In genomic region chr10:128923013-128923691, GRCm38 (mm10) we compare ENCODE assay signal across 8 mouse cellular contexts. TPM values are rescaled to one million over a fixed set of nuclear protein-coding genes. Genes with fewer than 3 reads are reported as not detected.
DNase-seq lines count a peak whose midpoint lies in the region; ATAC-seq and TF ChIP-seq lines count a peak whose summit lies in the region.

No protein-coding gene starts in this region.

- peaks cover 9% of the 10 kb centered on the region for H3K27me3 ChIP-seq in G1E (ENCODE audit: insufficient read depth, low read length)
- H3K27me3 ChIP-seq in forebrain, embryonic 16.5 days (replicated peaks; ENCODE audit: control insufficient read depth, insufficient read depth, low read length): no peaks in the 10 kb centered on the region
- H3K27me3 ChIP-seq in lung, embryonic 14.5 days (ENCODE audit: insufficient read depth, low read length): no peaks in the 10 kb centered on the region
- no peaks in the 10 kb centered on the region for H3K27me3 ChIP-seq in thymus, adult 2 months (ENCODE audit: control insufficient read depth, insufficient read depth, low read length)

- H3K4me3 ChIP-seq in G1E (ENCODE audit: low read depth, low read length): peak overlapping the region; percentile 90
- H3K4me3 ChIP-seq in forebrain, embryonic 16.5 days (replicated peaks; ENCODE audit: low read length): peak overlapping the region; percentile 60
- peak overlapping the region; percentile 84 for H3K4me3 ChIP-seq in layer of hippocampus, adult 2 months
- H3K4me3 ChIP-seq in lung, embryonic 14.5 days (ENCODE audit: low read depth, low read length): peak overlapping the region; percentile 76
- peak overlapping the region; percentile 85 for H3K4me3 ChIP-seq in olfactory bulb, adult 2 months (ENCODE audit: insufficient read depth, low read depth, low read length)
- H3K4me3 ChIP-seq in thymus, adult 2 months (ENCODE audit: control insufficient read depth, insufficient read depth, low read length): peak overlapping the region; percentile 77

- peak; percentile 98 for ATAC-seq in G1E (ENCODE audit: extremely low read depth, insufficient number of reproducible peaks, low FRiP score, poor library complexity, severe bottlenecking)
- peak; percentile 98 for ATAC-seq in forebrain, embryonic 16.5 days
- peak; percentile 95 for ATAC-seq in lung, embryonic 14.5 days (ENCODE audit: insufficient read depth)

- no peaks in the 10 kb centered on the region for H3K9me3 ChIP-seq in G1E (replicated peaks)
- no peaks in the 10 kb centered on the region for H3K9me3 ChIP-seq in forebrain, embryonic 16.5 days (ENCODE audit: control insufficient read depth, low read length)
- H3K9me3 ChIP-seq in lung, embryonic 14.5 days (ENCODE audit: low read depth, low read length): no peaks in the 10 kb centered on the region

- DNase-seq in G1E (ENCODE audit: low spot score): peak; percentile 100
- peak; percentile 94 to 97 for DNase-seq in cerebellum, adult 18-20 months
- DNase-seq in heart, postnatal 36 days: peak; percentile 95 to 96
- peak; percentile 96 to 97 for DNase-seq in layer of hippocampus, adult 2 months (ENCODE audit: low spot score in 2 of 2)
- DNase-seq in lung, embryonic 14.5 days: peak; percentile 97
- peak; percentile 96 for DNase-seq in thymus, adult 2 months

- H3K9ac ChIP-seq in forebrain, embryonic 16.5 days (replicated peaks; ENCODE audit: low read depth, low read length): peak overlapping the region; percentile 71
- H3K9ac ChIP-seq in lung, embryonic 14.5 days: peak overlapping the region; percentile 69

- peaks cover 24% of the 10 kb centered on the region for H3K4me1 ChIP-seq in G1E (ENCODE audit: insufficient read depth, low read depth, low read length)
- peaks cover 23% of the 10 kb centered on the region for H3K4me1 ChIP-seq in forebrain, embryonic 16.5 days (replicated peaks; ENCODE audit: control insufficient read depth, insufficient read depth, low read length)
- H3K4me1 ChIP-seq in lung, embryonic 14.5 days (ENCODE audit: insufficient read depth): peaks cover 3% of the 10 kb centered on the region; the same call in 1 of the 2 replicates
- peaks cover 21% of the 10 kb centered on the region for H3K4me1 ChIP-seq in olfactory bulb, adult 2 months (ENCODE audit: control insufficient read depth, insufficient read depth, low read length)
- H3K4me1 ChIP-seq in thymus, adult 2 months (replicated peaks; ENCODE audit: control insufficient read depth, insufficient read depth, low read length): peaks cover 15% of the 10 kb centered on the region

- peak overlapping the region; percentile 89 for H3K27ac ChIP-seq in forebrain, embryonic 16.5 days (ENCODE audit: low read length)
- peak overlapping the region; percentile 98 for H3K27ac ChIP-seq in layer of hippocampus, adult 2 months
- peak overlapping the region; percentile 89 for H3K27ac ChIP-seq in lung, embryonic 14.5 days (ENCODE audit: low read depth)
- peak overlapping the region; percentile 95 for H3K27ac ChIP-seq in olfactory bulb, adult 2 months (ENCODE audit: insufficient read depth, low read depth, low read length)
- no peak overlapping the region for H3K27ac ChIP-seq in thymus, adult 2 months (ENCODE audit: control insufficient read depth, insufficient read depth, low read length)

- intact Hi-C loops in heart, postnatal 36 days (cut with DNase I): no loop called here

- TF ChIP-seq POLR2A in olfactory bulb, adult 2 months (IDR thresholded peaks at IDR 0.05; ENCODE audit: insufficient read depth, low read depth, low read length): peak; percentile 73
- TF ChIP-seq POLR2A in thymus, adult 2 months (IDR thresholded peaks at IDR 0.05; ENCODE audit: control insufficient read depth, extremely low read depth, insufficient read depth, low read length, poor library complexity): peak; percentile 43; the same call in 1 of the 2 replicates

- no peak for TF ChIP-seq CTCF in G1E (IDR thresholded peaks at IDR 0.05; ENCODE audit: low read depth, low read length)
- TF ChIP-seq CTCF in layer of hippocampus, adult 2 months (conservative IDR thresholded peaks at IDR 0.05): peak; percentile 71
- TF ChIP-seq CTCF in lung, embryonic 14.5 days (IDR thresholded peaks at IDR 0.05; ENCODE audit: low read depth): peak; percentile 53
- TF ChIP-seq CTCF in olfactory bulb, adult 2 months (IDR thresholded peaks at IDR 0.05; ENCODE audit: insufficient read depth, low read depth, low read length): no peak
- 0 out of 2 replicates have a peak, but pooled peaks have one; percentile 16 for TF ChIP-seq CTCF in thymus, adult 2 months (IDR thresholded peaks at IDR 0.05; ENCODE audit: borderline replicate concordance, control insufficient read depth, extremely low read depth, insufficient read depth, low read length, poor library complexity)

- peak overlapping the region; percentile 81 for H3K4me2 ChIP-seq in forebrain, embryonic 16.5 days (ENCODE audit: low read length)
- H3K4me2 ChIP-seq in lung, embryonic 14.5 days: peak overlapping the region; percentile 74

- H3K36me3 ChIP-seq in G1E (replicated peaks): peaks cover 38% of the 10 kb centered on the region
- no peaks in the 10 kb centered on the region for H3K36me3 ChIP-seq in forebrain, embryonic 16.5 days (ENCODE audit: control insufficient read depth, insufficient read depth)
- peaks cover 12% of the 10 kb centered on the region for H3K36me3 ChIP-seq in lung, embryonic 14.5 days (ENCODE audit: insufficient read depth)
- H3K36me3 ChIP-seq in thymus, adult 2 months (ENCODE audit: control insufficient read depth, insufficient read depth, low read length): no peaks in the 10 kb centered on the region

- under 1% methylated on average over 42 of the region's 42 CpGs for WGBS in forebrain, embryonic 16.5 days
- WGBS in lung, embryonic 14.5 days: under 1% methylated on average over 39 of the region's 42 CpGs
- under 1% methylated on average over 42 of the region's 42 CpGs for WGBS in olfactory bulb, adult 2 months
- under 1% methylated on average over 42 of the region's 42 CpGs for WGBS in thymus, adult 2 months

RNA-seq across cellular contexts. Expression of gene Rdh5, which starts 0.5 kb away (rescaled TPM):
- total RNA-seq in G1E (2014; fragmentation: Nextera tagmentation) (7.1 and 27.4 TPM in 2 replicates), G1E (2017) (2.6 and 4.4 TPM in 2 replicates)
- 0.94 and 1.2 TPM in 2 replicates for polyA plus RNA-seq in G1E (2012)
- 8.6 and 12.3 TPM in 2 replicates for polyA plus RNA-seq in forebrain, embryonic 16.5 days (2015; fragmentation: Nextera tagmentation; extraction: Ambion mirVana)
- total RNA-seq in heart, postnatal 36 days (2021): 1 to 10 TPM; 6.4 to 7.5 TPM
- total RNA-seq in layer of hippocampus, adult 2 months (2021): 1 to 10 TPM; 4.3 to 8.4 TPM
- 10.5 and 12.5 TPM in 2 replicates for polyA plus RNA-seq in lung, embryonic 14.5 days (2014; fragmentation: Nextera tagmentation; extraction: Ambion mirVana)
- polyA plus RNA-seq in olfactory bulb, adult 2 months (2012; ENCODE audit: insufficient read depth, insufficient read length, low replicate concordance, missing spikeins): not detected in 2 replicates
- 14.0 and 21.8 TPM in 2 replicates for polyA plus RNA-seq in thymus, adult 2 months (2012; rRNA removed)

RNA-seq across cellular contexts. Expression of gene Bloc1s1, which starts 0.7 kb away (rescaled TPM):
- total RNA-seq in G1E (2014; fragmentation: Nextera tagmentation) (46.7 and 50.3 TPM in 2 replicates), G1E (2017) (116 and 119 TPM in 2 replicates)
- 121 and 157 TPM in 2 replicates for polyA plus RNA-seq in G1E (2012)
- 203 and 221 TPM in 2 replicates for polyA plus RNA-seq in forebrain, embryonic 16.5 days (2015; fragmentation: Nextera tagmentation; extraction: Ambion mirVana)
- 100 to 1,000 TPM; 184 to 206 TPM for total RNA-seq in heart, postnatal 36 days (2021)
- total RNA-seq in layer of hippocampus, adult 2 months (2021): 100 to 1,000 TPM in 1 of 2 experiments, 10 to 100 TPM in 1; 88.5 to 102 TPM
- 175 and 180 TPM in 2 replicates for polyA plus RNA-seq in lung, embryonic 14.5 days (2014; fragmentation: Nextera tagmentation; extraction: Ambion mirVana)
- not detected in 2 replicates for polyA plus RNA-seq in olfactory bulb, adult 2 months (2012; ENCODE audit: insufficient read depth, insufficient read length, low replicate concordance, missing spikeins)
- polyA plus RNA-seq in thymus, adult 2 months (2012; rRNA removed): 137 and 173 TPM in 2 replicates

RNA-seq across cellular contexts. Expression of gene Itga7, which starts 10.5 kb away (rescaled TPM):
- not detected in 2 replicates for total RNA-seq in G1E (2014; fragmentation: Nextera tagmentation)
- 0.33 and 0.46 TPM in 2 replicates for total RNA-seq in G1E (2017)
- polyA plus RNA-seq in G1E (2012): 0.02 and 0.10 TPM in 2 replicates
- 3.1 and 3.4 TPM in 2 replicates for polyA plus RNA-seq in forebrain, embryonic 16.5 days (2015; fragmentation: Nextera tagmentation; extraction: Ambion mirVana)
- total RNA-seq in heart, postnatal 36 days (2021): 100 to 1,000 TPM; 160 to 167 TPM
- total RNA-seq in layer of hippocampus, adult 2 months (2021): 10 to 100 TPM; 39.5 to 42.9 TPM
- 1.5 and 2.1 TPM in 2 replicates for polyA plus RNA-seq in lung, embryonic 14.5 days (2014; fragmentation: Nextera tagmentation; extraction: Ambion mirVana)
- polyA plus RNA-seq in olfactory bulb, adult 2 months (2012; ENCODE audit: insufficient read depth, insufficient read length, low replicate concordance, missing spikeins): not detected in 2 replicates
- polyA plus RNA-seq in thymus, adult 2 months (2012; rRNA removed): 5.9 and 14.5 TPM in 2 replicates

RNA-seq across cellular contexts. Expression of gene Cd63, which starts 22.4 kb away (rescaled TPM):
- total RNA-seq in G1E (2014; fragmentation: Nextera tagmentation) (1.7 and 3.4 TPM in 2 replicates), G1E (2017) (0.22 TPM in 1 of 2 replicates, not detected in the other)
- polyA plus RNA-seq in G1E (2012): 0.04 and 0.09 TPM in 2 replicates
- polyA plus RNA-seq in forebrain, embryonic 16.5 days (2015; fragmentation: Nextera tagmentation; extraction: Ambion mirVana): 119 and 137 TPM in 2 replicates
- 100 to 1,000 TPM; 117 to 143 TPM for total RNA-seq in heart, postnatal 36 days (2021)
- total RNA-seq in layer of hippocampus, adult 2 months (2021): 10 to 100 TPM; 71.0 to 81.9 TPM
- 458 and 459 TPM in 2 replicates for polyA plus RNA-seq in lung, embryonic 14.5 days (2014; fragmentation: Nextera tagmentation; extraction: Ambion mirVana)
- polyA plus RNA-seq in olfactory bulb, adult 2 months (2012; ENCODE audit: insufficient read depth, insufficient read length, low replicate concordance, missing spikeins): not detected in 2 replicates
- polyA plus RNA-seq in thymus, adult 2 months (2012; rRNA removed): 43.9 and 62.1 TPM in 2 replicates

RNA-seq across cellular contexts. Expression of gene Gdf11, which starts 31.6 kb away (rescaled TPM):
- total RNA-seq in G1E (2014; fragmentation: Nextera tagmentation) (not detected in 2 replicates), G1E (2017) (under 0.01 TPM in 1 of 2 replicates, not detected in the other)
- 0.02 TPM in 2 replicates for polyA plus RNA-seq in G1E (2012)
- 5.6 and 7.0 TPM in 2 replicates for polyA plus RNA-seq in forebrain, embryonic 16.5 days (2015; fragmentation: Nextera tagmentation; extraction: Ambion mirVana)
- total RNA-seq in heart, postnatal 36 days (2021): 1 to 10 TPM; 1.9 to 2.8 TPM
- 10 to 100 TPM; 20.5 to 21.9 TPM for total RNA-seq in layer of hippocampus, adult 2 months (2021)
- 3.5 and 4.5 TPM in 2 replicates for polyA plus RNA-seq in lung, embryonic 14.5 days (2014; fragmentation: Nextera tagmentation; extraction: Ambion mirVana)
- not detected in 2 replicates for polyA plus RNA-seq in olfactory bulb, adult 2 months (2012; ENCODE audit: insufficient read depth, insufficient read length, low replicate concordance, missing spikeins)
- polyA plus RNA-seq in thymus, adult 2 months (2012; rRNA removed): 5.6 and 5.8 TPM in 2 replicates

Comparison
In these comparisons a context has a peak if more than half of its experiments do, and no peak if none do; other contexts are left out.
1. CTCF ChIP-seq: peak in layer of hippocampus, adult 2 months (single experiment), lung, embryonic 14.5 days (single experiment) and thymus, adult 2 months (single experiment); none in G1E (single experiment) and olfactory bulb, adult 2 months (single experiment).
2. RNA of gene Bloc1s1, which starts 0.7 kb away (polyA plus RNA-seq): 203 to 221 TPM in forebrain, embryonic 16.5 days, 175 to 180 TPM in lung, embryonic 14.5 days, 137 to 173 TPM in thymus, adult 2 months and 121 to 157 TPM in G1E; not detected in olfactory bulb, adult 2 months; every median in the first group is over 100 times any median in the second.
3. Peak in every context shown above with its lines, with median percentiles within 50 percentile points of each other: ATAC-seq, DNase-seq and H3K4me3 ChIP-seq.